Mouse (Mus musculus) erythroblast, adult 5-6 weeks (primary cell): ENCODE results near the gene Pou2af1. TPM values are rescaled to one million over a fixed set of nuclear protein-coding genes. Genes with fewer than 3 reads are reported as not detected.

Experiments used
- total RNA-seq, 2 experiments: library from RNA; stranded (forward) in 1 of 2; stranded (reverse) in 1 of 2; fragments of 150-400 nt in 1 of 2; fragments of 200-764, 138-1000 nt in 1 of 2; gene quantifications; 2 replicates each; pipeline versions ENCODE4 v1.2.3 to v1.2.4; 2015 to 2017; ENCODE audit warnings: low replicate concordance in 2 of 2

Gene Pou2af1
- total RNA-seq, 2 experiments from 2014 or later = 0.09 to 3.7 TPM

Other genes with a start within 250 kb of the Pou2af1 start
- 47.6 and 53.6 TPM in 2 replicates for gene Sik2, start 204.6 kb upstream of the Pou2af1 start, total RNA-seq (2015; ENCODE audit: low replicate concordance)
- 57.9 and 60.9 TPM in 2 replicates for gene Sik2, start 204.6 kb upstream of the Pou2af1 start, total RNA-seq (2017; ENCODE audit: low replicate concordance)
- not detected in 2 replicates for gene Btg4, start 152.8 kb upstream of the Pou2af1 start, total RNA-seq (2015; ENCODE audit: low replicate concordance)
- not detected in 2 replicates for gene Btg4, start 152.8 kb upstream of the Pou2af1 start, total RNA-seq (2017; ENCODE audit: low replicate concordance)
- 0.58 and 0.63 TPM in 2 replicates for gene Layn, start 136.6 kb upstream of the Pou2af1 start, total RNA-seq (2015; ENCODE audit: low replicate concordance)
- 9.3 TPM in 1 of 2 replicates, not detected in the other for gene Layn, start 136.6 kb upstream of the Pou2af1 start, total RNA-seq (2017; ENCODE audit: low replicate concordance)
- gene 4833427G06Rik, start 111.6 kb upstream of the Pou2af1 start, total RNA-seq (2015; ENCODE audit: low replicate concordance) = not detected in 2 replicates
- not detected in 2 replicates for gene 4833427G06Rik, start 111.6 kb upstream of the Pou2af1 start, total RNA-seq (2017; ENCODE audit: low replicate concordance)
- gene Gm32742, start 48.2 kb upstream of the Pou2af1 start, total RNA-seq (2015; ENCODE audit: low replicate concordance) = not detected in 2 replicates
- not detected in 2 replicates for gene Gm32742, start 48.2 kb upstream of the Pou2af1 start, total RNA-seq (2017; ENCODE audit: low replicate concordance)
- gene Colca2, start 64.9 kb downstream of the Pou2af1 start, total RNA-seq (2015; ENCODE audit: low replicate concordance) = not detected in 2 replicates
- not detected in 2 replicates for gene Colca2, start 64.9 kb downstream of the Pou2af1 start, total RNA-seq (2017; ENCODE audit: low replicate concordance)
- gene 1810046K07Rik, start 115.2 kb downstream of the Pou2af1 start, total RNA-seq (2015; ENCODE audit: low replicate concordance) = not detected in 2 replicates
- not detected in 2 replicates for gene 1810046K07Rik, start 115.2 kb downstream of the Pou2af1 start, total RNA-seq (2017; ENCODE audit: low replicate concordance)